Mouse (Mus musculus): ENCODE measurements around the gene Cntn3.
"Not testable (repeated sequence)": the region's sequence is repeated elsewhere in the genome, so short reads cannot be mapped to it uniquely, and the experiment has no call there.

Cntn3 gene

DNA sequence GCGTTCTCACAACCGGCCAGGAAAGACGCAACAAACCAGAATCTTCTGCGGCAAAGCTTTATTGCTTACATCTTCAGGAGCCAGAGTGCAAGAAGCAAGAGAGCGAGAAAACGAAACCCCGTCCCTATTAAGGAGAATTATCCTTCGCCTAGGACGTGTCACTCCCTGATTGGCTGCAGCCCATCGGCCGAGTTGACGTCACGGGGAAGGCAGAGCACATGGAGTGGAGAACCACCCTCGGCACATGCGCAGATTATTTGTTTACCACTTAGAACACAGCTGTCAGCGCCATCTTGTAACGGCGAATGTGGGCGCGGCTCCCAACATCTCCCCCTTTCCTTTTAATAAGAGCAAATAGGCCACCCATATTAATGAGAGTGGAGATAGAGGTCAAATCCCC lies at the start of gene Cntn3:
Cntn3 (minus strand) TSS at position 101 of the 400 bp plus-strand sequence.
- not testable (repeated sequence) for TF ChIP-seq GATA4 (IDR thresholded peaks at IDR 0.05; ENCODE audit: insufficient replicate concordance, low read length)

DNA sequence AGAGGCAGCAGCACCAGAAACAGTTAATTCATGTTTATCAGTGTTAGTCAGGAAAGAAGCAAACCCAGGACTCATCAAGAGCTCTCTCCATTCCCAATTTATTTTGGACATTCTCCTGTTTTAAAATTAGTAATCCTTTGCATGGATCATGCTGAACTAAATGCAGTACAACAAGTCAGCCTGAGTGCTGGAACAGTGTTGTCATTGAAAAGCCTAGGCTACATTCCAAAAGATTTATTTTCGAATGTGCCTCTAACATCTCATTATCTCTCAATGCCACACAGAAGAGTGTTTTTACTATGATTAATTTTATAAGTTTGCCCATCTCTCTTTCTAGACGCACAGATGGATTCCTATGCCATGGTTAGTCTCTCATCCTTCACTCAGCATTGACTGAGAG lies 27.9 kb upstream of the Cntn3 start:
- no peak for TF ChIP-seq GATA4 (IDR thresholded peaks at IDR 0.05; ENCODE audit: insufficient replicate concordance, low read length)

DNA sequence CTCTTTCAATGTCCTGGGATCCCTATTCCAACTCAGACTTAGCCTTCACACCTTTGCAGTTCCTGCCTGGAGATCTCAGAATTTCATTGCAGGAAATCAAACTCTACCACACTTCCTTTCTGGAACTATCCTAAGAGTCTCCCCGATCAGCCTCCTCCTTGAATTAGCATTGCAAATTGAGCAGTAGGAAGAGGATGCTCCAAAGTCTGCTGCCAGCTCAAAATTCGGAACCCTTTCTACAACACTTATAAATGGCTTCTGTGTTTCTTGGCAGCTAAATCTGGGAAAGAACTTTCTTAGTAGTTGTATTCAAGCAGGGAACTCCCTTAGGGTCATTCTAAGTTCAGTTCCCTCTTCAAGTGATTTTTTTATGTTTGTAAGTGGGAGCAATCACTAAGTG lies 24.9 kb upstream of the Cntn3 start:
- TF ChIP-seq GATA4 (IDR thresholded peaks at IDR 0.05; ENCODE audit: insufficient replicate concordance, low read length), result no peak

DNA sequence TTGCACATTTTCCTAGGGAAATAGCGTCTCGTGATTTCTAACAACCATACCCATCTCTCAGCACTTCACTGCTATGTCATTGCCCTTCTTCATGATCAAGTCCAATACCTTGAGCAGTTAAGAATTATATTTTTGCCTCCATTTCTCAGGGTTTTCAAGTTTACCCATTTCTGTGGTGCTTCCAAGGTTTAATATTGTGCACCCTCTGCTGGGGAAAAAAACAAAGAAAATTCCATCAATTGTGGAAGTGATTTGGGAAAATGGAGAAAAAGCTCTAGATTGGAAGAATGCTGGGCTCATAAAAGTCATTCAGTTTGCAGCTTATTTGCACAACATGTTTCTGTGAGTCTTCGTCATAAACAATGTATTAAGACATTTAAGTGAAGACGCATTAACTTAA lies 17.2 kb upstream of the Cntn3 start:
- TF ChIP-seq GATA4 (IDR thresholded peaks at IDR 0.05; ENCODE audit: insufficient replicate concordance, low read length), result no peak

DNA sequence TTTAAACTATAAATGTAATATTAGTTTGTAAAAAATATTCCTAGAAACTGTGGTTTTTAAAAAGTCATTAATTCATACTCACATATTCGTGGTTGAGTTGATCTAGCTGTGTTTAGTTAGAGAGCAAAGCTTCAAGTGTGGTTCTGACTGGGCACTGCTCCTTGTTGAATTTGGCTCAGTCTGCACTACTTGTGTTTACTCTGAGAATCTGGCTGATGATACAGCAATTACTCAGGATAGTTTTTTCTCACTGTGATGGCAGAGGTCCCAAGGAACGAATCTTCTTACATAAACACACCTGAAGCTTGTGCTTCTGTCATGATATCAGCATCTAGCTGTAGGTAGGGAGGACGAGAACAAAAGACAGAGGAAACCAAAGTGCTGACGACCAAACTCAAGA lies 16.4 kb upstream of the Cntn3 start:
- TF ChIP-seq GATA4 (IDR thresholded peaks at IDR 0.05; ENCODE audit: insufficient replicate concordance, low read length), result no peak

DNA sequence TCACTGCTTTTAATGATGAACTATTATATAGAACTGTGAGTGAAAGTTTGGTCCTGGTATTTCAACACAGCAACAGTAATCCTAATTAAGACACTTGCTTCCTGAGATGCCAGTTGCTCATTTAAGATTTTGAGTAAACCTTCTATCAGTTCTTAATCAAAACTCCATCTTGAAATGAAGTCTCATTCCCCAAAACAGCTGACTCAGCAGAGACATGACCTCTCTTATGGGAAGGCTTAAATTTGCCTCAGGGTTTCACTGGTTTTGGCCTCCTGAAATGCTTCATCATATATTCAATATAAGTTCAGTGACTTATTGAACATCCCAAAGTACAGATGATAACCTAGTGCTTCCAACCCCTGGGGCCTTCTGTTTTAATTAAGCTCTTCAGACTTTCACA lies 13.2 kb upstream of the Cntn3 start:
- no peak for TF ChIP-seq GATA4 (IDR thresholded peaks at IDR 0.05; ENCODE audit: insufficient replicate concordance, low read length)

DNA sequence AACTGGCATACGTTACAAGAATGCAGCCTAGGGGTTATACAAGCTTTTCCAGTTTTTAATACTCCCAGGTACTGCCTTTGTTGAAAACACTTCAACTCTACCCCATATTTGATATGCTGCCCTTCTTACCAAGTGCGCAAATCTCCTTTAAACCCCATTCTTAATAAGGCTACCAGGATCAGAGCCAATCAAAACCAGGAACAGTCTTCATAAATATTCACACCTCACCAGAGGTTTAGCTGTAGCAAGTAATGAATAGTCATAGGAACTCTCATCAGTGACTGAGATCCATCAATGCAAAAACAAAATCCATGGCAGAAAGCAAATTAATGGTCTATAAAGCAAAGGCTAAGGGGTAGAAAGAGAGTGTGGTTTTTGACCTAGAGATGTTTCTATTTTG lies 10.7 kb upstream of the Cntn3 start:
- no peak for TF ChIP-seq GATA4 (IDR thresholded peaks at IDR 0.05; ENCODE audit: insufficient replicate concordance, low read length)

DNA sequence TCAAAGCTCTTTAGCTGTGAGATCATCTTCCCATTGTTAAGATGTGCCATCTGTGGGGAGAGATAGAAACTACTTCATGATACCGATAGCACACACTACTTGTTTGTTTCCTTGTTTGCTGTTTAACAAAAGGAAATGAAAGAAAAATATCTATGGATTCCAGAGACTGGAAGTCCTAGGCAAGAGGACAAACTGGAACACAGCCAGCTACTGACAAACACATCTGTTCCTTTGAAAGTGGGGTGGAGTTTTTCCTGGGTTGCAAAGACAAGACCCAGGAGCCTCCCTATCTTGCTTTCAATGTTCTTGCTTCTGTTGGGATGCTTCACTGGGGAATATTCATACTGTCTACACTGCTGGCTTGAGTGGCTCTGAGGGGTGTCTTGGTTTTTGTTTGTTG lies 5.4 kb downstream of the Cntn3 start:
- no peak for TF ChIP-seq GATA4 (IDR thresholded peaks at IDR 0.05; ENCODE audit: insufficient replicate concordance, low read length)

DNA sequence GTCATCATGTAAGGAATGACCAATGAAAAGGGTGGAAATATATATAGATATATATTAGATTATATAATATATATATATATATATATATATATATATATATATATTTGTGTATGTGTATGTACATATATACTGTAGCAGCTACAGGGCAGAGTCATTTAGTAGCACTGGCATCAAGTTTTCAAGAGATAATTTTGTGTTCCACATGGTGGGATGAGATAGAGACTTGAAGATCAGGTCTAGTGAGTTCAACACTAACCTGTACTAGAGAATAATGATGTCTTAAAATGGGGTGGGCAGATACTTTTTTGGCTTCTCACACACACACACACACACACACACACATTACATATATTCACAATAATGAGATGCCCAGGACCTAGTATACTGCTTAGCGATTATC lies 7.7 kb downstream of the Cntn3 start:
- TF ChIP-seq GATA4 (IDR thresholded peaks at IDR 0.05; ENCODE audit: insufficient replicate concordance, low read length), result no peak

DNA sequence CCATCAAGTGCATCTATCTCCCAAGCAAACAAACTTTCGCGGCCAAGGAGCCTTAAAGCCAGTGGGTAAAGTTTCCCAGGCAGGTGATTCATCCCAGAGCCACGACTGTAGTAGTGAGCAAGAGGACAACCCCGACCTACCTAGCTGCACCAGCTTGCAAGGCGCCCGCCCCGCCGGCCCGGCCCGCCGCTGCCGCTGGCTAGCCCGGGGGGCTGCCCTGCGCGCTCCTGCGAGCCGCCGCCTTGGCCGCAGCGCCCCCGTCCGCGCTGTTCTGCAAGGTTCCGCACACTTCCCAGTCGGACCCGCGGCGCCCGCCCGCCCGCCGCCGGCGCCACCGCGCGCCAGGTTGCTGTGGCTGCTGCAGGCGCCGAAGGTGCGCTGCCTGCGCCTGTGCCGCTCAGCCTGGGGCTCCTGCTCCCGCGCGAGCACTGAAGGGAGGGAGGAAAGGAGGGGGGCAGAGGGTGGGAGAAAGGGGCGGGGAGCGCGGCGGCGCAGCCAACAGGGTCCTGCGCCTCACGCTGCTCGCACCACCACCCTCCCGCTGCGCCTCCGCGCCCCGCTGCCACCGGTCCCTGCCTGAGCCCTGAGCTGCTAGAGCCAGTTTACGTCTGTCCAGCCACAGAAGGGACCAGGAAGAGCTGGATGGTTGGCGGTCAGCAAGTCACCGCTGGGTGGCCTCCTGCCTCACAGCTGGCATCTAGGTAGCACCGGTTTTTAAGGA lies 8.7 kb downstream of the Cntn3 start:
- TF ChIP-seq GATA4 (IDR thresholded peaks at IDR 0.05; ENCODE audit: insufficient replicate concordance, low read length), result no peak

DNA sequence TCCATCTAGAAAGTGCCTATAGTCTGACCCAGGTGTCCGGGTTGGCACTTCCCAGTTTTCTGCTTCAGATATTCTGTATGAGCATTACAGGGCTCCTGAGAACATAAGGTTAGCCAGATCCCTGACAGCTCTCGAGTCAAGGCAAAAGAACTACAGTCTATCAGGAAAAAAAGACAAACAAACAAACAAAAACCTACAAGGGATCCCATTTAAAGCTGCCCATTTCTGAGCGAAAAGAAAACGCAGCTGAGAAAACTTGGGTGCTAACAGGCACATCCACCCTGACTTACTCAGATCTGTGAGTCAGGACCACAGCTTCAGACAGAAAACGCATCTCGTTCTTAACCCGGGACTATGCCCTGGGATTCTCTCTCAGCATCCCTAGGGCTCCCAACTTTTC lies 9.5 kb downstream of the Cntn3 start:
- TF ChIP-seq GATA4 (IDR thresholded peaks at IDR 0.05; ENCODE audit: insufficient replicate concordance, low read length), result no peak

DNA sequence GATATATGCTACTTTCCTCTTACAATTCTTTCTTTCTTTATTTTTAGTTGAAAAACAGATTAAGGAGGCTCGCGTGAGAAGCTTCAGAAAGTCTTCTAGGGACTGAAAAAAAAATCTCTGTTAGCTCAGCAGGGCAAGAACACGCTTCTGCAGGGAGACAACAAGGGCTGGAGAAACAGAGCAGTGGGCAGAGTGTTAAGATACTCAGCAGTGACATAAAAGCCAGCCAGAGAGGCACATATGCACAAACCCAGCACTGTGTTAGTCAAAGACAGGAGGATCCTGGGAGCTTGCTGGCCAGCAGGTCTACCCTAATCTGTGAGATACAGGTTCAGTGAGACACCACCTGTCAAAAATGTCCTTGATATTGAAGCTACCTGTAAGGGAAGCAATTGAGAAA lies 15.4 kb downstream of the Cntn3 start:
- TF ChIP-seq GATA4 (IDR thresholded peaks at IDR 0.05; ENCODE audit: insufficient replicate concordance, low read length), result no peak

DNA sequence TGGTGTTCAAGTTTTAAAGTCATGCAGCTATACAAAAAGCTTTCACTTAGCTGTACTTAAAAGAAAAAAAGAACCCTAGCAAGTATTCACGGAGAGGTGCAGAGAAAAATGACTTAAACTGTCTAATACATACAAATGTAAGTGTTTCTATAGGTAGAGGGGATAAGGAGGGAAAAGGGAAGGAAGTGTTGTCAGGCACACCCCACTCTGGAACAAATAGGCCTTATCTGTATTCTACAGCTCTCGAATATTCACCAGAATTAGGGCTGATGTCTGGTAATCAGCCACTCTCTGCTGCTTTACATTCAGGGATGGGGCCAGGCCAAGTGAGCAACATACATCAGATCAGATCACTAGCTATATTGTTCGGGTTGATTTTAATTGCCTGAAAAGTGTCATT lies 16.4 kb downstream of the Cntn3 start:
- TF ChIP-seq GATA4 (IDR thresholded peaks at IDR 0.05; ENCODE audit: insufficient replicate concordance, low read length), result no peak

DNA sequence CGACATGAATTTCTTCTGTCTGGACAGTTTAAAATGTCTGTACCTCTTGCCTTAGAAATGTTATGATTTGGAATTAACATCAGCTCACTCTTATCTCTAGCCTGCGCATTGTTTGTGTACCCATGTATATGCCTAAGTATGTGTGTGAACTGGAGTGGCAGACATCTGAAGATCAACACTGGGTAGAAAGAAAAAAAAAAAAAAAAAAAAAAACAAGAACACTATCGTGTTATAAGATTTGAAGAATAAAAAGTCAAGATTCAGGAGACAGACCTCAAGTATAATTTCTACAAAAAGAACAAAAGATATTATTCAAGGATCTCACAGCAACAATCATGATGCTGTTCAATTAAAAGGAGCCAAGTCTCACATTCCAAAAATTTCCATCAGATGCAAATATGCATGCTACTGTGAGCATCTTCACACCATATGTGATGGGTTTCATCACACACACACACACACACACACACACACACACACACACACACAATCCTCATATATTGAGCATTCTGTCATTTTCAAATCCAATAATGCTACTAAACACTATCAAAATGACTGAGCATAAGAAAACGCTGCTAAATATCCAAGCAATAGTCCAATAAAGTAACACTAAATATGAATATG lies 17.0 kb downstream of the Cntn3 start:
- no peak for TF ChIP-seq GATA4 (IDR thresholded peaks at IDR 0.05; ENCODE audit: insufficient replicate concordance, low read length)

DNA sequence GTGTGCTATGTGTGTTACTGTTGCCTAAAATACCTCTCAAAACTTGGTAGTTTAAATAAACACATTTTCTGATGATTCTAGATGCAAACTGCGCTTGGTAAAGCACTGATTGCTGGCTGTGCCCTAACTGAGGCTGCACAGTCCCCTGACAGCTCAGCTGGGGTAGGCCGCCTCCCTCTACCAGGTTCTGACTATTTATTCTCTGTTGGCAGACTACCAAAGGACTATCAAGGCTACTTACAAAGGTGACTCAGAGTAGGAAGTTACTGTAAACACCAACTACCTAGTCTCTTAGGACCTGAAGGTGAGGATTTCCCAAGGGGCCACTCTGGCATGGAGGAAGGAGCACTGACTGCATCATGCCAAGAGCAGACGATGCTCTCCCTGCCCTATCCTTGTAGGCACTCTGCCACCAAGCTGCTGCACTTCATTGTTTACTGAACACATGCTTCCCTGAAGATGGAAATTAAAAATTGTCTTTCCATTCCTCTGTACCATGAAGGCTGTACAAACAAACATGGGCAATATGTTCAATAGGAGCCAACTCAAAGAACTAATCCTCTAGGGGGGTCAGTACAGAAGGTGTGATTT lies 17.7 kb downstream of the Cntn3 start:
- no peak for TF ChIP-seq GATA4 (IDR thresholded peaks at IDR 0.05; ENCODE audit: insufficient replicate concordance, low read length)

DNA sequence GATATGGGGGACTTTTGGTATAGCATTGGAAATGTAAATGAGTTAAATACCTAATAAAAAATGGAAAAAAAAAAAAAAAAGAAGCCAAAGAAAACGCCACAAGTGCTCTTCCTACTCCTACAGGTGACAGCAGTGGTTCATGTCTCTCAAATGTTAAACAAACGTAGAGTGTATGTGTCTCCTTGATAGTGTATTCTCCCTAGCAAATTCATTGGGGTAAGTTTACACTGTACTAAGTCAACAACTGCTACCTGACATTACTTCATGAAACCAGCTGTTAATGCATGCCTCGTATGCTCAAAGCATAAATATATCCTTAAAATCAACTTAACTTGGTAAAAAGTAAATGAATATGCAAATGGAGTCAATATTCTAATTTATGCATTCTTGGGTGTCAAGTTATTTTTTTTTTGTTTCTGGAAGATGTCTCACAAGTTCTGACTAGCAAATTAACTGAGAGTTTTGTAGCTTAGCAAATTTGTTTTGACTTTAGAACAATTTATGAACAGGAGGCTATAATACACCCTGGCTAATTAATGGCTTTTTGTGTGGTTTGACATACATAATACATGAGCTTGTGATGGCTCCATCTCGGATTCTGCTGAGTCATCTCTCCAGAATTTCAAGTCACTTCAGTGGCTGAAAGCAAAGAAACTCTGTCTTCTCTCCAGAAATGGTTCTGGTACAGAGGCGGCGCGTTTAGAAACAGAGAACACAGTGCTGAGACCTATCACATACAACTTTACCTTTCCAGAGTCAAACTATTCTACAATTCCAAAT lies 31.1 kb downstream of the Cntn3 start:
- TF ChIP-seq GATA4 (IDR thresholded peaks at IDR 0.05; ENCODE audit: insufficient replicate concordance, low read length), result no peak
